Mouse (Mus musculus) embryonic facial prominence, embryonic 15.5 days (tissue): ENCODE measurements around the gene Mprip. TPM values are rescaled to one million over a fixed set of nuclear protein-coding genes. Genes with fewer than 3 reads are reported as not detected.

Source experiments
- ATAC-seq: fragments of 200-750 bp; cut with Nextera tagmentation; 2 replicates; pipeline ENCODE4 v1.8.0; 2017; ENCODE audit warnings: low read depth, moderate TSS enrichment; ENCODE audit not compliant: insufficient number of reproducible peaks, low FRiP score, low TSS enrichment
- H3K27ac ChIP-seq: fragments of 300-500 bp; sonication (generic); replicated peaks from 2 replicates; pipeline ENCODE4 v1.5.1; 2015; ENCODE audit warnings: mild to moderate bottlenecking, inconsistent platforms
- H3K27me3 ChIP-seq: fragments of 300-500 bp; sonication (generic); 2 replicates; pipeline ENCODE4 v1.6.1; 2015; ENCODE audit warnings: inconsistent platforms
- H3K36me3 ChIP-seq: fragments of 300-500 bp; sonication (generic); 2 replicates; pipeline ENCODE4 v1.6.1; 2015; ENCODE audit warnings: mild to moderate bottlenecking, inconsistent platforms
- H3K4me1 ChIP-seq: fragments of 300-500 bp; sonication (generic); 2 replicates; pipeline ENCODE4 v1.6.1; 2015; ENCODE audit warnings: inconsistent platforms
- H3K4me2 ChIP-seq: fragments of 300-500 bp; sonication (generic); replicated peaks from 2 replicates; pipeline ENCODE4 v1.6.1; 2015; ENCODE audit warnings: mild to moderate bottlenecking, inconsistent platforms
- H3K4me3 ChIP-seq: fragments of 300-500 bp; sonication (generic); replicated peaks from 2 replicates; pipeline ENCODE4 v1.5.1; 2015; ENCODE audit warnings: mild to moderate bottlenecking, inconsistent platforms
- H3K9ac ChIP-seq: fragments of 300-500 bp; sonication (generic); 2 replicates; pipeline ENCODE4 v1.6.1; 2015; ENCODE audit warnings: inconsistent platforms
- H3K9me3 ChIP-seq: fragments of 300-500 bp; sonication (generic); replicated peaks from 2 replicates; pipeline ENCODE4 v1.6.1; 2016; ENCODE audit warnings: inconsistent platforms
- WGBS: fragments of 180-500 bp; shearing (Covaris S2); methylation state at CpG from one replicate; pipeline ENCODE4 v1.1.7; 2015; 5-methylcytosine and 5-hydroxymethylcytosine counted together
- polyA plus RNA-seq: library from polyadenylated mRNA; unstranded; fragments of >200 nt; fragmentation: Nextera tagmentation; extraction: Ambion mirVana; gene quantifications from 2 replicates; pipeline ENCODE4 v1.2.1, GENCODE M21; 2015

The Mprip gene
- polyA plus RNA-seq, 1 experiment from 2014 or later = 66.9 TPM

GRCm38 (mm10) chr11:59653547-59653946 lies 7.6 kb upstream of the Mprip start:
- peaks cover 7% of the 10 kb centered on the region for H3K4me1 ChIP-seq
- WGBS = 91% methylated on average over 2 of the region's 2 CpGs
- ATAC-seq = no peak
- no peak overlapping the region for H3K4me2 ChIP-seq
- H3K27ac ChIP-seq = no peak overlapping the region
- H3K4me3 ChIP-seq = no peak overlapping the region
- no peaks in the 10 kb centered on the region for H3K36me3 ChIP-seq
- no peak overlapping the region for H3K9ac ChIP-seq
- no peaks in the 10 kb centered on the region for H3K9me3 ChIP-seq
- no peaks in the 10 kb centered on the region for H3K27me3 ChIP-seq

- Histone ChIP-seq H3K9ac (no peak overlapping the region), H3K4me2 (no peak overlapping the region), H3K9me3 (no peaks in the 10 kb centered on the region), H3K27me3 (no peaks in the 10 kb centered on the region), H3K4me3 (no peak overlapping the region), H3K27ac (no peak overlapping the region), H3K36me3 (no peaks in the 10 kb centered on the region), H3K4me1 (peaks cover 7% of the 10 kb centered on the region)
- 13% methylated on average over 5 of the region's 5 CpGs for WGBS
- ATAC-seq = peak; percentile 48
These were observed 5.8 kb upstream of the Mprip start for GRCm38 (mm10) chr11:59655337-59655736.

GRCm38 (mm10) chr11:59656016-59656415 lies 5.1 kb upstream of the Mprip start:
- Histone ChIP-seq H3K4me1 (peaks cover 7% of the 10 kb centered on the region), H3K27ac (no peak overlapping the region), H3K4me2 (no peak overlapping the region), H3K9ac (no peak overlapping the region), H3K9me3 (no peaks in the 10 kb centered on the region), H3K36me3 (no peaks in the 10 kb centered on the region), H3K27me3 (no peaks in the 10 kb centered on the region), H3K4me3 (no peak overlapping the region)
- 54% methylated on average over 7 of the region's 7 CpGs for WGBS
- ATAC-seq = no peak

- Histone ChIP-seq H3K9ac (peak overlapping the region; percentile 37), H3K4me2 (peak overlapping the region; percentile 63), H3K27ac (peak overlapping the region; percentile 76), H3K4me1 (peaks cover 35% of the 10 kb centered on the region), H3K4me3 (peak overlapping the region; percentile 85), H3K36me3 (no peaks in the 10 kb centered on the region), H3K9me3 (no peaks in the 10 kb centered on the region), H3K27me3 (no peaks in the 10 kb centered on the region)
- 2% methylated on average over 28 of the region's 28 CpGs for WGBS
- no peak for ATAC-seq
These were observed 620 bp downstream of the Mprip start for GRCm38 (mm10) chr11:59661601-59662248.

- peak overlapping the region; percentile 85 for H3K4me3 ChIP-seq
- H3K4me1 ChIP-seq = peaks cover 35% of the 10 kb centered on the region
- no peaks in the 10 kb centered on the region for H3K36me3 ChIP-seq
- H3K9ac ChIP-seq = peak overlapping the region; percentile 65
- no peaks in the 10 kb centered on the region for H3K9me3 ChIP-seq
- under 1% methylated on average over 74 of the region's 82 CpGs for WGBS
- H3K4me2 ChIP-seq = peak overlapping the region; percentile 85
- peak overlapping the region; percentile 88 for H3K27ac ChIP-seq
- H3K27me3 ChIP-seq = no peaks in the 10 kb centered on the region
- peak; percentile 98 for ATAC-seq
These were observed 1.2 kb downstream of the Mprip start for GRCm38 (mm10) chr11:59662249-59662788.

- peak overlapping the region; percentile 85 for H3K4me3 ChIP-seq
- no peaks in the 10 kb centered on the region for H3K9me3 ChIP-seq
- peak overlapping the region; percentile 85 for H3K4me2 ChIP-seq
- H3K27me3 ChIP-seq = no peaks in the 10 kb centered on the region
- WGBS = 2% methylated on average over 30 of the region's 30 CpGs
- no peak for ATAC-seq
- no peaks in the 10 kb centered on the region for H3K36me3 ChIP-seq
- peaks cover 41% of the 10 kb centered on the region for H3K4me1 ChIP-seq
- peak overlapping the region; percentile 88 for H3K27ac ChIP-seq
- peak overlapping the region; percentile 65 for H3K9ac ChIP-seq
These were observed 2.0 kb downstream of the Mprip start for GRCm38 (mm10) chr11:59662877-59663775.

- peak overlapping the region; percentile 88 for H3K27ac ChIP-seq
- peak overlapping the region; percentile 85 for H3K4me2 ChIP-seq
- H3K4me3 ChIP-seq = peak overlapping the region; percentile 85
- no peaks in the 10 kb centered on the region for H3K36me3 ChIP-seq
- H3K4me1 ChIP-seq = peaks cover 41% of the 10 kb centered on the region
- H3K9ac ChIP-seq = peak overlapping the region; percentile 2; the same call in 1 of the 2 replicates
- H3K27me3 ChIP-seq = no peaks in the 10 kb centered on the region
- no peak for ATAC-seq
- WGBS = 4% methylated on average over 3 of the region's 3 CpGs
- H3K9me3 ChIP-seq = no peaks in the 10 kb centered on the region
These were observed 2.7 kb downstream of the Mprip start for GRCm38 (mm10) chr11:59663776-59664320.

GRCm38 (mm10) chr11:59664818-59665217 lies 3.7 kb downstream of the Mprip start:
- H3K4me1 ChIP-seq = peaks cover 47% of the 10 kb centered on the region
- no peak overlapping the region for H3K9ac ChIP-seq
- H3K27ac ChIP-seq = peak overlapping the region; percentile 55; the same call in 1 of the 2 replicates
- peak overlapping the region; percentile 85 for H3K4me3 ChIP-seq
- H3K27me3 ChIP-seq = no peaks in the 10 kb centered on the region
- H3K4me2 ChIP-seq = peak overlapping the region; percentile 85
- 33% methylated on average over 3 of the region's 3 CpGs for WGBS
- H3K9me3 ChIP-seq = no peaks in the 10 kb centered on the region
- ATAC-seq = no peak
- no peaks in the 10 kb centered on the region for H3K36me3 ChIP-seq

GRCm38 (mm10) chr11:59671049-59671693 lies 10.1 kb downstream of the Mprip start:
- no peak overlapping the region for H3K4me3 ChIP-seq
- no peak overlapping the region for H3K27ac ChIP-seq
- 64% methylated on average over 4 of the region's 4 CpGs for WGBS
- H3K4me1 ChIP-seq = peaks cover 31% of the 10 kb centered on the region
- no peak overlapping the region for H3K4me2 ChIP-seq
- no peaks in the 10 kb centered on the region for H3K9me3 ChIP-seq
- no peak overlapping the region for H3K9ac ChIP-seq
- 0 out of 2 replicates have a peak, but pooled peaks cover 2% of the 10 kb centered on the region for H3K36me3 ChIP-seq
- H3K27me3 ChIP-seq = no peaks in the 10 kb centered on the region
- no peak for ATAC-seq

GRCm38 (mm10) chr11:59674013-59674412 lies 12.9 kb downstream of the Mprip start:
- peaks cover 28% of the 10 kb centered on the region for H3K4me1 ChIP-seq
- H3K4me2 ChIP-seq = no peak overlapping the region
- no peak overlapping the region for H3K27ac ChIP-seq
- 0 out of 2 replicates have a peak, but pooled peaks cover 2% of the 10 kb centered on the region for H3K36me3 ChIP-seq
- H3K27me3 ChIP-seq = no peaks in the 10 kb centered on the region
- H3K9me3 ChIP-seq = no peaks in the 10 kb centered on the region
- ATAC-seq = no peak
- no peak overlapping the region for H3K4me3 ChIP-seq
- 51% methylated on average over 3 of the region's 3 CpGs for WGBS
- H3K9ac ChIP-seq = no peak overlapping the region
